Comparison of ENCODE assay signal across 8 mouse cellular contexts in the genomic region with DNA sequence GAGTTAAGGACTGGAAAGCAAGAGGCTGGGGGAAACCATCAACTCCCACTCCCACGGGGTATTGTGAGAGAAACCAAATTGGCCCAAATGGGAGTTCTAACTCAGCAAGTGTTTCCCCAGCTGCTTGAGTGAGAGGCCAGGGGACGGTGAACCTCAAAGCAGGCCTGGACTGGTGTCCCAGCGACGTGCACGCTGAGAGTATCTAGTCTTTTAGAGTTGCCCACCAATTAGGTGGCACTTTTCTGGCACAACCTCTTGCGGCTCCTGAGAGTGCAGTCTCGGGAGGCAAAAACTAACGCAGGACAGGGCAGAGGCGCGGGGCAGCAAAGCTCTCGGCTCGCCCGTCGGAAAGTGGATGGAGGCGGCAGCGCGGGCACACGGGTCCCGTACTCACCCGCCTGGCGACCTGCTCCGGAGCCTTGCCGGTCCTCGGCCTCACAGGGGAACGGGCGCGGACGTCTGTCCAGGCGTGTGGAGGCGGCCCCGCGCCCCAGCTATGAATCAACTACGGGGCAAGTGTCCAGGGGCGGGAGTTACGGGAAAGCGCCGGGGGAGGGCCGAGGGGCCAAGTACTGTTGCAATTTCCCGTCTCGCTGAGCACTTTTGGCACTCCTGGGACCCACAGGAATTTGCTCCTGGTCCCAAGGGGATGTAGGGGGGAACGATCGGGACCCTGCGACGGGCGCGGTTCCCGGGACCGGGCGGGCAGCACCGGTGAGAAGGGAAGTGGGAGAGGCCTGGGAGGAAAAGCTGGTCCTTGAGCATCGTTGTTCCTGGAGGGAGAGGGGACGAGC. TPM values are rescaled to one million over a fixed set of nuclear protein-coding genes. Genes with fewer than 3 reads are reported as not detected.
A peak's percentile ranks its signal among the peaks of the same experiment; 100 is the strongest.
DNase-seq lines count a peak whose midpoint lies in the region; ATAC-seq lines count a peak whose summit lies in the region.

No protein-coding gene starts in this region.

- peak overlapping the region; percentile 9; the same call in 1 of the 2 replicates for H3K9ac ChIP-seq in forebrain, embryonic 11.5 days (ENCODE audit: low read length)

- H3K4me2 ChIP-seq in forebrain, embryonic 11.5 days (ENCODE audit: low read depth, low read length, severe bottlenecking) = peak overlapping the region; percentile 58

- no peaks in the 10 kb centered on the region for H3K9me3 ChIP-seq in forebrain, embryonic 11.5 days (ENCODE audit: control insufficient read depth, low read length)

- H3K4me1 ChIP-seq in forebrain, embryonic 11.5 days (replicated peaks; ENCODE audit: control insufficient read depth, insufficient read depth, low read length) = peaks cover 5% of the 10 kb centered on the region

- no peak overlapping the region for H3K27ac ChIP-seq in forebrain, embryonic 11.5 days (ENCODE audit: low read depth, low read length)

- no peaks in the 10 kb centered on the region for H3K36me3 ChIP-seq in forebrain, embryonic 11.5 days (ENCODE audit: control insufficient read depth, insufficient read depth, low read length)

- peak overlapping the region; percentile 27 for H3K4me3 ChIP-seq in forebrain, embryonic 11.5 days (ENCODE audit: low read depth, low read length)

- DNase-seq in right cerebral cortex, postnatal 4 days = peak; percentile 30
- DNase-seq in right cerebral cortex, postnatal 14 days = no peak
- DNase-seq in forebrain, embryonic 11.5 days (ENCODE audit: low spot score) = peak; percentile 61
- peak; percentile 85 to 88 for DNase-seq in heart, postnatal 14 days
- peak; percentile 81 to 82 for DNase-seq in kidney, postnatal 36 days
- peak; percentile 28 for DNase-seq in mesoderm, embryonic 11.5 days (ENCODE audit: low read depth, low spot score)
- DNase-seq in testis, postnatal 10 days (ENCODE audit: low spot score) = peak; percentile 71
- no peak for DNase-seq in left cerebral cortex, adult 18-20 months (ENCODE audit: low spot score in 2 of 2)

- no peak for ATAC-seq in forebrain, embryonic 11.5 days (replicated peaks; ENCODE audit: low FRiP score)

- peaks cover 47% of the 10 kb centered on the region for H3K27me3 ChIP-seq in forebrain, embryonic 11.5 days (ENCODE audit: control insufficient read depth, insufficient read depth, low read length)

- WGBS in forebrain, embryonic 11.5 days = 2% methylated on average over 52 of the region's 52 CpGs

- intact Hi-C loops in heart, postnatal 14 days (cut with DNase I) = loop anchor here (10.0 kb wide), 1 partner anchor 169 kb away; the partner anchor contains the start of gene Rictor

RNA-seq across cellular contexts. Expression of gene Osmr, which starts 0.8 kb away (rescaled TPM):
- 0.24 and 0.43 TPM in 2 replicates for polyA plus RNA-seq in forebrain, embryonic 11.5 days (2014; fragmentation: Nextera tagmentation; extraction: Ambion mirVana)
- total RNA-seq in heart, postnatal 14 days (2021) = 10 to 100 TPM; 11.1 to 13.5 TPM
- total RNA-seq in left cerebral cortex, adult 18-20 months (2021) = 1 to 10 TPM; 2.4 to 3.3 TPM

Comparison
In these comparisons a context has a peak if more than half of its experiments do, and no peak if none do; other contexts are left out.
1. DNase-seq: peak in right cerebral cortex, postnatal 4 days (single experiment), forebrain, embryonic 11.5 days (single experiment), heart, postnatal 14 days (2 of 2), kidney, postnatal 36 days (2 of 2), mesoderm, embryonic 11.5 days (single experiment) and testis, postnatal 10 days (single experiment); none in right cerebral cortex, postnatal 14 days (single experiment) and left cerebral cortex, adult 18-20 months (0 of 2).